Mouse (Mus musculus) intestine, embryonic 16.5 days (tissue): ENCODE results near the gene Ptges2. TPM values are rescaled to one million over a fixed set of nuclear protein-coding genes. Genes with fewer than 3 reads are reported as not detected.

Source experiments
- ATAC-seq: fragments of 200-750 bp; cut with Nextera tagmentation; 2 replicates; pipeline ENCODE4 v1.8.0; 2017; ENCODE audit warnings: moderate TSS enrichment, moderate library complexity
- H3K27ac ChIP-seq: fragments of 300-500 bp; sonication (generic); 2 replicates; pipeline ENCODE4 v1.5.1; 2014; ENCODE audit warnings: mild to moderate bottlenecking, low read length
- H3K27me3 ChIP-seq: fragments of 300-500 bp; sonication (generic); replicated peaks from 2 replicates; pipeline ENCODE4 v1.6.1; 2014; ENCODE audit warnings: low read length, control low read depth, mixed read lengths; ENCODE audit not compliant: control insufficient read depth, insufficient read depth
- H3K36me3 ChIP-seq: fragments of 300-500 bp; sonication (generic); 2 replicates; pipeline ENCODE4 v1.6.1; 2014; ENCODE audit warnings: low read length, control low read depth; ENCODE audit not compliant: control insufficient read depth, insufficient read depth
- H3K4me1 ChIP-seq: fragments of 300-500 bp; sonication (generic); 2 replicates; pipeline ENCODE4 v1.6.1; 2014; ENCODE audit warnings: low read length, control low read depth, mixed read lengths; ENCODE audit not compliant: control insufficient read depth, insufficient read depth
- H3K4me2 ChIP-seq: fragments of 300-500 bp; sonication (generic); 2 replicates; pipeline ENCODE4 v1.6.1; 2014; ENCODE audit warnings: low read depth, low read length, control low read depth
- H3K4me3 ChIP-seq: fragments of 300-500 bp; sonication (generic); 2 replicates; pipeline ENCODE4 v1.5.1; 2014; ENCODE audit warnings: mild to moderate bottlenecking, low read length
- H3K9ac ChIP-seq: fragments of 300-500 bp; sonication (generic); 2 replicates; pipeline ENCODE4 v1.6.1; 2014; ENCODE audit warnings: low read depth, low read length
- H3K9me3 ChIP-seq: fragments of 300-500 bp; sonication (generic); 2 replicates; pipeline ENCODE4 v1.6.1; 2016; ENCODE audit warnings: low read length, control low read depth; ENCODE audit not compliant: control insufficient read depth
- WGBS: fragments of 180-500 bp; shearing (Covaris S2); extraction: QIAGEN DNeasy Blood & Tissue Kit; methylation state at CpG from one replicate; pipeline ENCODE4 v1.1.7; 2014; 5-methylcytosine and 5-hydroxymethylcytosine counted together
- polyA plus RNA-seq: library from polyadenylated mRNA; unstranded; fragments of >200 nt; fragmentation: Nextera tagmentation; extraction: Ambion mirVana; gene quantifications from 2 replicates; pipeline ENCODE4 v1.2.1, GENCODE M21; 2015

Gene Ptges2
- polyA plus RNA-seq, 1 experiment from 2014 or later, result 49.8 TPM

GRCm38 (mm10) chr2:32440164-32440563 lies 44.5 kb downstream of the Ptges2 start:
- Histone ChIP-seq H3K27ac (peak overlapping the region; percentile 81), H3K27me3 (no peaks in the 10 kb centered on the region), H3K4me2 (no peak overlapping the region), H3K4me1 (peaks cover 41% of the 10 kb centered on the region), H3K4me3 (no peak overlapping the region), H3K9ac (no peak overlapping the region), H3K36me3 (no peaks in the 10 kb centered on the region), H3K9me3 (no peaks in the 10 kb centered on the region)
- peak; percentile 31 for ATAC-seq
- 19% methylated on average over 2 of the region's 2 CpGs for WGBS

GRCm38 (mm10) chr2:32440632-32441031 lies 44.9 kb downstream of the Ptges2 start:
- Histone ChIP-seq H3K27ac (peak overlapping the region; percentile 81), H3K4me3 (no peak overlapping the region), H3K36me3 (no peaks in the 10 kb centered on the region), H3K9me3 (no peaks in the 10 kb centered on the region), H3K4me2 (no peak overlapping the region), H3K9ac (no peak overlapping the region), H3K27me3 (no peaks in the 10 kb centered on the region), H3K4me1 (peaks cover 41% of the 10 kb centered on the region)
- peak; percentile 87 for ATAC-seq
- 57% methylated on average over 1 of the region's 1 CpGs for WGBS

GRCm38 (mm10) chr2:32441550-32441949 lies 45.9 kb downstream of the Ptges2 start:
- H3K4me3 ChIP-seq, result no peak overlapping the region
- H3K36me3 ChIP-seq, result no peaks in the 10 kb centered on the region
- no peaks in the 10 kb centered on the region for H3K9me3 ChIP-seq
- no peak overlapping the region for H3K4me2 ChIP-seq
- H3K9ac ChIP-seq, result no peak overlapping the region
- no peaks in the 10 kb centered on the region for H3K27me3 ChIP-seq
- 0 out of 2 replicates have a peak overlapping the region, but pooled peaks have one; percentile 81 for H3K27ac ChIP-seq
- ATAC-seq, result no peak
- 87% methylated on average over 2 of the region's 2 CpGs for WGBS
- peaks cover 41% of the 10 kb centered on the region for H3K4me1 ChIP-seq

GRCm38 (mm10) chr2:32445535-32445934 lies 49.8 kb downstream of the Ptges2 start:
- Histone ChIP-seq H3K4me1 (peaks cover 39% of the 10 kb centered on the region), H3K4me2 (no peak overlapping the region), H3K27me3 (no peaks in the 10 kb centered on the region), H3K27ac (no peak overlapping the region), H3K36me3 (no peaks in the 10 kb centered on the region), H3K4me3 (no peak overlapping the region), H3K9ac (no peak overlapping the region), H3K9me3 (no peaks in the 10 kb centered on the region)
- no peak for ATAC-seq
- 79% methylated on average over 1 of the region's 1 CpGs for WGBS

GRCm38 (mm10) chr2:32447264-32447936 lies 51.7 kb downstream of the Ptges2 start:
- Histone ChIP-seq H3K4me3 (no peak overlapping the region; the same call in 1 of the 2 replicates), H3K36me3 (no peaks in the 10 kb centered on the region), H3K27ac (peak overlapping the region; percentile 91), H3K27me3 (no peaks in the 10 kb centered on the region), H3K4me2 (peak overlapping the region; percentile 33), H3K9ac (peak overlapping the region; percentile 60), H3K9me3 (no peaks in the 10 kb centered on the region), H3K4me1 (peaks cover 25% of the 10 kb centered on the region)
- 43% methylated on average over 9 of the region's 9 CpGs for WGBS
- no peak for ATAC-seq

- ATAC-seq, result no peak
- Histone ChIP-seq H3K4me2 (no peak overlapping the region; the same call in 1 of the 2 replicates), H3K27me3 (no peaks in the 10 kb centered on the region), H3K4me3 (no peak overlapping the region), H3K27ac (peak overlapping the region; percentile 54), H3K36me3 (no peaks in the 10 kb centered on the region), H3K9ac (no peak overlapping the region), H3K4me1 (peaks cover 31% of the 10 kb centered on the region), H3K9me3 (no peaks in the 10 kb centered on the region)
- 94% methylated on average over 1 of the region's 1 CpGs for WGBS
These were observed 52.8 kb downstream of the Ptges2 start for GRCm38 (mm10) chr2:32448480-32448879.

- Histone ChIP-seq H3K9me3 (no peaks in the 10 kb centered on the region), H3K4me1 (peaks cover 28% of the 10 kb centered on the region), H3K27ac (peak within 1 kb of the TSS; percentile 89), H3K4me2 (peak within 1 kb of the TSS; percentile 85), H3K27me3 (no peaks in the 10 kb centered on the region), H3K36me3 (no peaks in the 10 kb centered on the region), H3K9ac (peak within 1 kb of the TSS; percentile 89), H3K4me3 (peak within 1 kb of the TSS; percentile 88)
- WGBS, result 78% methylated on average over 15 of the region's 15 CpGs
- ATAC-seq, result no peak
These were observed 54.4 kb downstream of the Ptges2 start, which contains the start of gene Naif1 for GRCm38 (mm10) chr2:32449761-32450754. Naif1 (plus strand) TSS chr2:32450457.

- ATAC-seq, result peak; percentile 93
- Histone ChIP-seq H3K27me3 (no peaks in the 10 kb centered on the region), H3K4me3 (peak within 1 kb of the TSS; percentile 88), H3K9me3 (no peaks in the 10 kb centered on the region), H3K27ac (peak within 1 kb of the TSS; percentile 89), H3K4me2 (peak within 1 kb of the TSS; percentile 85), H3K4me1 (peaks cover 28% of the 10 kb centered on the region), H3K9ac (peak within 1 kb of the TSS; percentile 89), H3K36me3 (peaks cover 3% of the 10 kb centered on the region; the same call in 1 of the 2 replicates)
- under 1% methylated on average over 103 of the region's 103 CpGs for WGBS
These were observed 55.5 kb downstream of the Ptges2 start, which contains the start of gene Slc25a25 for GRCm38 (mm10) chr2:32450881-32451844. Slc25a25 (minus strand) TSS chr2:32451445.
